In genomic region chr16:50482360-50482786, GRCm38 (mm10) we compare ENCODE assay signal across 11 mouse cellular contexts. TPM values are rescaled to one million over a fixed set of nuclear protein-coding genes. Genes with fewer than 3 reads are reported as not detected.
DNase-seq lines count a peak whose midpoint lies in the region; ATAC-seq lines count a peak whose summit lies in the region.
"Had no signal": no experiment of that assay in that cellular context is flagged by ENCODE, and none has a peak within 500 bp of the region (broad histone marks: within the 10 kb centered on the region; RNA-seq: fewer than 3 reads in every experiment).

No protein-coding gene starts in this region.

- peak; percentile 44 for DNase-seq in heart, adult 11 months
- DNase-seq in heart, postnatal 36 days: no peak
- peak; percentile 6 for DNase-seq in kidney, postnatal 10 days
- DNase-seq in kidney, postnatal 36 days: no peak
- no peak for DNase-seq in cerebellum, adult 11-12 months
- no peak for DNase-seq in layer of hippocampus, postnatal 14 days (ENCODE audit: low spot score in 2 of 2)
- DNase-seq: cerebellum, postnatal 25 days; lung, postnatal 10 days; thymus, postnatal 25 days had no signal

- peak; percentile 76 for ATAC-seq in common myeloid progenitor, adult 5-6 weeks (replicated peaks; ENCODE audit: low read depth, poor library complexity, severe bottlenecking)
- ATAC-seq in megakaryocyte progenitor cell, adult 5-6 weeks (replicated peaks; ENCODE audit: poor library complexity): peak; percentile 74

- intact Hi-C loops in heart, postnatal 36 days (cut with DNase I): no loop called here

RNA-seq across cellular contexts. Expression of gene Bbx, which starts 50.2 kb away (rescaled TPM):
- total RNA-seq in heart, postnatal 36 days (2021): 10 to 100 TPM; 11.2 to 16.6 TPM
- total RNA-seq in common myeloid progenitor, adult 5-6 weeks (2017): 42.9 and 43.7 TPM in 2 replicates
- total RNA-seq in megakaryocyte progenitor cell, adult 5-6 weeks (2015): 22.9 and 27.6 TPM in 2 replicates
- total RNA-seq in megakaryocyte progenitor cell, adult 5-6 weeks (2017): 20.9 and 33.1 TPM in 2 replicates
- 10 to 100 TPM; 17.4 to 18.9 TPM for total RNA-seq in layer of hippocampus, postnatal 14 days (2021)

Comparison
In these comparisons a context has a peak if more than half of its experiments do, and no peak if none do; other contexts are left out.
1. DNase-seq: peak in heart, adult 11 months (single experiment) and kidney, postnatal 10 days (single experiment); none in heart, postnatal 36 days (0 of 2), kidney, postnatal 36 days (0 of 2), cerebellum, adult 11-12 months (single experiment) and layer of hippocampus, postnatal 14 days (0 of 2).